Mouse (Mus musculus) layer of hippocampus, postnatal 36 days (tissue): ENCODE data around the gene Gm39566. TPM values are rescaled to one million over a fixed set of nuclear protein-coding genes. Genes with fewer than 3 reads are reported as not detected.
"Not testable (repeated sequence)": the region's sequence is repeated elsewhere in the genome, so short reads cannot be mapped to it uniquely, and the experiment has no call there.

Experiments used
- DNase-seq, 2 experiments: peaks; one replicate each; pipeline ENCODE4 v3.0.0; 2022
- total RNA-seq, 2 experiments: library from RNA; stranded (reverse); gene quantifications; 2 replicates each; pipeline ENCODE4 v1.2.3; 2021

Gene Gm39566
- not detected for total RNA-seq

- no peak for DNase-seq
These were observed at the start of gene Gm39566 for GRCm38 (mm10) chr11:69815155-69815554. Gm39566 (minus strand) TSS chr11:69815298.

GRCm38 (mm10) chr11:69864138-69864860 is 49.2 kb upstream of the Gm39566 start:
- DNase-seq: no peak

GRCm38 (mm10) chr11:69863729-69864128 is 48.6 kb upstream of the Gm39566 start:
- DNase-seq: not testable (repeated sequence)

GRCm38 (mm10) chr11:69858113-69858998 is 43.3 kb upstream of the Gm39566 start, which contains the start of gene Tnk1:
Tnk1 (minus strand) TSS chr11:69858730.
- DNase-seq: no peak

GRCm38 (mm10) chr11:69855347-69855746 is 40.2 kb upstream of the Gm39566 start:
- no peak for DNase-seq

- no peak for DNase-seq
These were observed 39.6 kb upstream of the Gm39566 start for GRCm38 (mm10) chr11:69854680-69855079.

- no peak for DNase-seq
These were observed 38.9 kb upstream of the Gm39566 start for GRCm38 (mm10) chr11:69853994-69854393.

GRCm38 (mm10) chr11:69850754-69851153 is 35.7 kb upstream of the Gm39566 start:
- DNase-seq: no peak

GRCm38 (mm10) chr11:69849884-69850283 is 34.8 kb upstream of the Gm39566 start:
- no peak for DNase-seq

GRCm38 (mm10) chr11:69849128-69849527 is 34.0 kb upstream of the Gm39566 start:
- DNase-seq: no peak

- DNase-seq: no peak
These were observed 32.9 kb upstream of the Gm39566 start for GRCm38 (mm10) chr11:69848021-69848420.

GRCm38 (mm10) chr11:69846738-69847688 is 31.9 kb upstream of the Gm39566 start:
- no peak for DNase-seq

- DNase-seq: peak; percentile 89
These were observed 31.1 kb upstream of the Gm39566 start, which contains the start of gene Plscr3 for GRCm38 (mm10) chr11:69846198-69846680. Plscr3 (plus strand) TSS chr11:69846376.

- DNase-seq: no peak
These were observed 23.6 kb upstream of the Gm39566 start for GRCm38 (mm10) chr11:69838714-69839104.

GRCm38 (mm10) chr11:69837952-69838713 is 23.0 kb upstream of the Gm39566 start, which contains the start of gene Tmem256:
Tmem256 (plus strand) TSS chr11:69838514.
- DNase-seq: peak; percentile 97

GRCm38 (mm10) chr11:69837604-69837951 is 22.5 kb upstream of the Gm39566 start, which contains the start of gene Nlgn2:
Nlgn2 (minus strand) TSS chr11:69837784.
- no peak for DNase-seq

- DNase-seq: peak; percentile 51 to 60
These were observed 21.8 kb upstream of the Gm39566 start for GRCm38 (mm10) chr11:69836703-69837576.

- no peak for DNase-seq
These were observed 20.9 kb upstream of the Gm39566 start for GRCm38 (mm10) chr11:69835966-69836335.

- no peak for DNase-seq
These were observed 20.3 kb upstream of the Gm39566 start for GRCm38 (mm10) chr11:69835326-69835965.
